Mouse (Mus musculus) cortical plate, adult 2 months (tissue): Measurements from ENCODE around the gene Mbnl2. TPM values are rescaled to one million over a fixed set of nuclear protein-coding genes. Genes with fewer than 3 reads are reported as not detected.
A peak's percentile ranks its signal among the peaks of the same experiment; 100 is the strongest.

Experiments
- H3K27ac ChIP-seq: fragments of 200-500 bp; 2 replicates; pipeline ENCODE4 v1.5.1; 2012; ENCODE audit warnings: low read length, control low read depth, inconsistent platforms; ENCODE audit not compliant: insufficient read depth
- H3K4me1 ChIP-seq: fragments of 200-500 bp; 2 replicates; pipeline ENCODE4 v1.6.1; 2011; ENCODE audit warnings: low read length; ENCODE audit not compliant: control insufficient read depth, insufficient read depth
- H3K4me3 ChIP-seq: fragments of 200-500 bp; 2 replicates; pipeline ENCODE4 v1.5.1; 2011; ENCODE audit warnings: mild to moderate bottlenecking, low read length, control low read depth; ENCODE audit not compliant: insufficient read depth
- CTCF ChIP-seq: fragments of 200-500 bp; IDR thresholded peaks from 2 replicates; pipeline ENCODE4 v1.5.1; 2011; ENCODE audit warnings: mild to moderate bottlenecking, control low read depth, low read length; ENCODE audit not compliant: insufficient read depth; ENCODE audit errors: extremely low read depth
- POLR2A ChIP-seq: fragments of 200-500 bp; IDR thresholded peaks from 2 replicates; pipeline ENCODE4 v1.6.1; 2011; ENCODE audit warnings: mild to moderate bottlenecking, low read length, control low read depth; ENCODE audit not compliant: insufficient read depth; ENCODE audit errors: extremely low read depth
- polyA plus RNA-seq: library from polyadenylated mRNA; depleted of rRNA; stranded (reverse); fragments of >200 nt; gene quantifications from 2 replicates; pipeline ENCODE4 v1.2.3, GENCODE M21; 2012

Gene Mbnl2
- polyA plus RNA-seq, 1 experiment: 148 TPM

DNA sequence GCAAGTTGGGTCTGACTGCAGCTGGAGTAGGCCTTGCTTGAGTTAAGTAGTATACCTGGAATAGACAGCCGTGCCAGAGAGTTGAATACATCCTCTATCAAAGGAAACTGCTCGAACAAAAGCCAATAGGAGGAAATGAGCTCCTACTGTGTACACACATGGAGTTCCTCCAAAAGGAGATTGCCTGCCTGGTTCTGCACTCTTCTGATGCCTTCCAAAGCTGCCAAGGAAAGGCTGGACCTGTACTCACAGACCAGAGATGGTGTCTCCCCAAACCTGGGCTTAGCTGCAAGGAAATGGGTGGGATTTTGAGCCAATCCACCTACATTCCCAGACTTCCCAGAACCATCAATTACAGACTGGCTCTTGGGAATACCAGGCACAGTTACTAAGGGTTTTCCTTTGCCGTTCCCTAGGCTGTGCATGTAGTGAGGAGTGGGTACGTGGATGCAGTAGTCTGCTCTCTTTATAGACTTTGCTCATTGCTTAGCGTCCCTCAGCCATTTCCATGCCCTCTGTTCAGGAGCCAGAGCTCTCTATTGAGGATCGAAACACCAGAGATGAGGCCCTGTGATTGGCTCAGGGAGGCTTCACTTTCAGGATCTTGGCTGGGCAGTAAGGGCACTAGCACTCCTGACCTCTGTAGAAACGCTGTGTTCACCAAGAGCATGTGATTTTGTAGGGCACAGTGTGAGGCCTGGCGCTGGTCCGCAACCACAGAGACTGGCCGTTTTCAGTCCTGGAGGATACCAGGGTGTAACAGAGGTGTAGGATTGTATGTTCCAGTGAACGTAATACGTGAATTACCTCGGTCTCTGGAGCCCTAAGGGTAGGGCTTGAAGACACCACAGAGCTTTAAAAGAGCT, 20.1 kb downstream of the Mbnl2 start:
- H3K27ac ChIP-seq: peak overlapping the region; percentile 79; the same call in 1 of the 2 replicates
- H3K4me1 ChIP-seq: peaks cover 26% of the 10 kb centered on the region
- no peak for TF ChIP-seq POLR2A
- no peak for TF ChIP-seq CTCF
- no peak overlapping the region for H3K4me3 ChIP-seq

DNA sequence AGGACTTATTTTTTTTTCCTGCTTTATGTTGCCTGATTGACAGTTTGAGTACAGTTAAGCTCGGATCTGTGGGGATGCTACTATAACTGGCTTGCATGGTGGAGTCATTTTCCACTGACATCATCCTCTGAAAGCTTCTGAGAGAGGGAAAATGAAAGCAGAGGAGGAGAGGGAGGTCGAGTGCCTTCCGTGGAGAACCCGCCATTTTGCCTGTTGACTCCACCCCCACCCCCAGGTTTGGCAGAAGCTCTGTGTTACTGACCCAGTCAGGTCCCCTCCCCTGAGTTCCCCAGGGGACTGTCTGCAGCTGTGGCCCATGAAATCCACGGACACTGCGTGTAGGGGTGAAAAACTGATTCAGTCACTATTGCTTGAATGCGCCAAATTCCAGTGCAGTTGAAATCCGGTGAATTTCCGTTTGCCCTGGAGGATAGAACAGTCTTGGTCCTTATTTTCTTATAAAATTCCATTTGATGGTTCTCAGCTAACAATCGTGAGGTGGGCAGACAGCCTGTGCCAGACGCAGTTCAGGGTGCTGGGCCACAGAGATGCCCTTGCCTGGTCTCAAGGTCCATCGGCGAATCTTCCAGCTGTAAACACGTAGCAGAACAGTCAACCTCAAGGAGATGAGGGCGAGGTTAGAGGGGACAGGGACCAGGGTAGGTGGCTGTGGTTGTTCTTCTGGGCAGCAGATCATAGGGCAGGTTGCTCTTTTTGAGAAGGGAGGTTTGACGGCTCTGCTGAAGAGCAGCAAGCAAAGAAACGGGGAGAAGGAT, 20.9 kb downstream of the Mbnl2 start:
- TF ChIP-seq CTCF (no peak), POLR2A (no peak)
- H3K27ac ChIP-seq: peak overlapping the region; percentile 79
- H3K4me1 ChIP-seq: peaks cover 26% of the 10 kb centered on the region
- H3K4me3 ChIP-seq: no peak overlapping the region

DNA sequence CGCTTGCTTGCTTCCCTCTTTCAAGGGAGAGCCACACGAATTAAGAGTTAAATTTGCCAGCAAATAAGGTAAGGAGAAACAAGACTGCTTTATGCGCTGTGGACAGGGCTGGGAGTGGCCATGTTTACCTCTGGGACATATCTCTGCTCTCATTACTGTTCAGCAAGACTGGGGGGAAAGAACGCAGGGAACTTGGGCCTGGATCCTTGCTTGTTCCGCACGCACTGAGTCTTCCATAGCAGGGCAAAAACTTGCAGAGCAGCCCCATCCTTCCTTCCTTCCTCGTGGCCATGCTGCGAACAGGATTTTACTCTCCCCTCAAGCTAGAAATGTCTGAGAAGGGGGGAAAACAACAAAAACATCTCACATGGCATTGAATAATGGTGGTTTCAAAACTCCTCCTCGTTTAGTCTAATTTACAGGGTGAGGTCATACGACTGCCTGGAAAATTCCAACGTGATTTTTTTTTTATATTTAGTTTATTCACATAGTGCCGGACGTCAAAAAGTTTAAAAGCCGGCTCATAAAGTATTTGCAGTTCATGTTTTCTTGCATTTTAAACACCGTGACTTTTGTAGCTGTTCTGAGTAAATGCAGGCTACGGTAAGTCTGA, 21.8 kb downstream of the Mbnl2 start:
- TF ChIP-seq POLR2A (no peak), CTCF (no peak)
- H3K4me3 ChIP-seq: no peak overlapping the region
- H3K4me1 ChIP-seq: peaks cover 26% of the 10 kb centered on the region
- peak overlapping the region; percentile 79 for H3K27ac ChIP-seq

DNA sequence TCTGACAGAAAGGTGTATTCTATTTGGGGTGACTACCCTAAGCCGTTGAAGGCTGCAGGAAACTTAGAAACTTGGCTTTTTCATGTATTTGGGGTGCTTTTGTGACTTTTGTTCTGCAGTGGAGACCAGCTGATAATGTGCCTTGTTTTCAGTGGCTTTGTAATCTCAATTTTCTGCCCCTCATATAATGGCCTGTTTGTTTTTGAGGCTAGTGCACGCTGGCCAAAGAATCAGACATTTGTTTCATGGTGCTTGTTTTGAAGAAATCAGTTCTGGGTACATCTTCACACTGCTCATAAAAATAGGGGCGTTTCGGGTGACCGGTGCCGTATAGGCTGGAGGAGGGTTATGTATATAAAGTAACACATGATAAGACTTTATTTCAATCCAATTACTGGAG, 22.4 kb downstream of the Mbnl2 start:
- peaks cover 25% of the 10 kb centered on the region for H3K4me1 ChIP-seq
- H3K4me3 ChIP-seq: no peak overlapping the region
- TF ChIP-seq POLR2A (no peak), CTCF (no peak)
- peak overlapping the region; percentile 72; the same call in 1 of the 2 replicates for H3K27ac ChIP-seq

DNA sequence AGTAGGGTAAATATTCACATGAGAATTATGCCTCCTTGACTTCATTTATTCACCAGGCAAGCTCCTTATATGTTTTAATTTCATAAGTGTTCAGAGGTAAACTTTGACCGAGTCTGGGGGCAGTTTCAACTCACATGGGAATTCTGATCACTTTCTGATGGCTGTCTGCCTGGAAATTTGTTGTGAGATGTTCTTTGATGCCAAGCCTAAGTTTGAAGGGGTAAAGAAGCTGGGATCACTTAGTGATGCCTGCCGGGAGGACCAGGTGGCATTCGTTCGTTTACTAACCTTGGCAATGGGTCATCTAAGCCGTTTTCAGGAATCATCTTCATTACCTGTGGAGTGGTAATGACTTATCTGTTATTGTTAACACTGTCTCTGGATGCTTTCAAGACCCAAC, 23.0 kb downstream of the Mbnl2 start:
- H3K4me3 ChIP-seq: no peak overlapping the region
- H3K4me1 ChIP-seq: peaks cover 24% of the 10 kb centered on the region
- TF ChIP-seq CTCF (no peak), POLR2A (no peak)
- H3K27ac ChIP-seq: peak overlapping the region; percentile 78; the same call in 1 of the 2 replicates

DNA sequence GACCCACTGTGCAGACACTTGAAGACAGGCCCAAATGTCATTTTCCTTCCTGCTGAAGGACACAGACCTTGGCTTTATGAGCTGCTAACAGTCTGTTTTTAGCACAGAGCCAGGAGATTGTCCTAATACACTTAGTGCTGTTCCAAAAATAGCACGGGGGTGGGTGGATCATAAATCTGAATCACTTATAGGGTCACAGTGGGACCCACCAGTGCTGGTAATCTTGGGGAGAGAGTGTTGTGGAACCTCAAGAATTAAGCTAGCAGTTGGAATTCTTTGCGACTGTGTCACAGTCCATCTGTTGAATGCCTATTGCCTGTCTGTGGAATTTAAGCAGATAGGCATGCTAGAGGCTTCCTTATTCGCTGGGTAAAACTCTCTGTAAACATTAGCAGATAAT, 24.2 kb downstream of the Mbnl2 start:
- H3K4me1 ChIP-seq: peaks cover 21% of the 10 kb centered on the region
- 0 out of 2 replicates have a peak overlapping the region, but pooled peaks have one; percentile 71 for H3K27ac ChIP-seq
- TF ChIP-seq CTCF (no peak), POLR2A (no peak)
- no peak overlapping the region for H3K4me3 ChIP-seq

DNA sequence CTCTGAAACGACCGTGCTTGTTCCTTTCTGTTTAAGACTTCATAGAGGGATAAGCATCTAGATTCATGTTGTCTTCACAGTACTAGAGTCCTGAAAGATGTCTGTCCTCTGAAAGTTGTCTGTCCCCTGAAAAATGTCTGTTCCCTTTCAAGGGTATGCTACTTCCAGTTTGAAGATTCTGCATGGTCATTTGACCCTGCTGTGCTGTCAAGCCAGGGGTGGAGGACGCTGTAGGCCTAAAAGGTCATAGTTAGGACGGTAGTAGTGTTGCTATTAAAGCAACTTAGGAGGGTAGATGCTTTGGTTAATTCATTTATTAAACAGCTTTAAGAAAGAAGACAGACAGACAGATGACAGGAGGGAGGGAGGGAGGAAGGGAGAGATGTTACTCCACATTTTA, 24.7 kb downstream of the Mbnl2 start:
- peaks cover 21% of the 10 kb centered on the region for H3K4me1 ChIP-seq
- no peak overlapping the region for H3K27ac ChIP-seq
- no peak overlapping the region for H3K4me3 ChIP-seq
- no peak for TF ChIP-seq POLR2A
- no peak for TF ChIP-seq CTCF

DNA sequence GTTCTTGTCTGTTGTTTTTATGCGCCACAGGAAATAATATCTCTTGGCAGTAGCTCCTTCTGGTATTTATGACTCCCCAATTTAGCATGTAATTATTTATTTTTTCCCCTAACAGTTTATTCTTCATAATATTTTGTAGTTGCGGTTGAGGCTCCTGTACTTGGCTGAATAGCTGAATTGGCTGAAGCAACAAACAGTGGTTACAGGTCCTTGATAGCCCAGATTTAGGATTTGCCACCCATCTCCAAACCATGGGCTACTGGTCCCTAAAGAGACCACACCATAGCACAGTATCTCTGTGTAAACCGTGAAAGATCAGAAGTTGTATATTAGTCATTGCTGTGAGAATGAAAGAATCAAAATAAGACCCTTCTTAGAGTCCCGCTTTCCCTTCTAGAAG, 25.3 kb downstream of the Mbnl2 start:
- Histone ChIP-seq H3K4me3 (no peak overlapping the region), H3K27ac (no peak overlapping the region), H3K4me1 (peaks cover 18% of the 10 kb centered on the region)
- TF ChIP-seq POLR2A (no peak), CTCF (no peak)

DNA sequence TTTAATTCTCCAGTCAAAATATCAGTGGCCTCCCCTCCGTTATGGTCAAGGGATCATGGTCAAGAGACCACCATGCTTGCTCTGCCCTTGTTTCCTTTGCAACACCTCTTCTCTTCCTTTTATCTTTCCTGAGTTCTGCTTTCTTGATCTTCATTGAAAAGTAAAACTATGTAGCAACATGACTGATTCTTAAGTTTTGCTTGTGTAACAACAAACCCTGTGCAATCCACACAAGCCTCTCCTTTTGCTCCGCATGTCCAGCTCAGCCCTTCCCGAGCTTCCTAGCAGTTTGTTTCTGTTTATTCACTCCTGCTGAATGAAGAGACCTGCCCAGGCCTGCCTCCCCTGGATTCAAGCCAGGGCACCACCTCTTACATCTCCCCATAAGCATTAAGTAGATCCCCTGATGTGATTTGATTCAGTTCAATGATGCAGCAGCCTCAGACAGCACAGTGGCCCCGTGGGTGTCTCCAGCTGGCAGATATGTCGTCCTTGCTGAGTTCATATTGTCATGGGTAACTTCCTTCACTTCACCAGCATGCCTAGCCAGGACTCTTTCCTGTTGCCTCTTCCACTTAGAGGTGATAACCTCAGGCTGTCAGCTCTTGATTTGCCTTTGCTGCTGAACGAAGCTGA, 27.6 kb downstream of the Mbnl2 start:
- peaks cover 13% of the 10 kb centered on the region for H3K4me1 ChIP-seq
- TF ChIP-seq POLR2A (no peak), CTCF (no peak)
- H3K4me3 ChIP-seq: no peak overlapping the region
- no peak overlapping the region for H3K27ac ChIP-seq
